In genomic region chr10:80453601-80454000, GRCm38 (mm10) we compare ENCODE assay signal across 38 mouse cellular contexts. TPM values are rescaled to one million over a fixed set of nuclear protein-coding genes. Genes with fewer than 3 reads are reported as not detected.
A peak's percentile ranks its signal among the peaks of the same experiment; 100 is the strongest.
DNase-seq lines count a peak whose midpoint lies in the region; ATAC-seq and TF ChIP-seq lines count a peak whose summit lies in the region.
"Had no signal": no experiment of that assay in that cellular context is flagged by ENCODE, and none has a peak within 500 bp of the region (broad histone marks: within the 10 kb centered on the region; RNA-seq: fewer than 3 reads in every experiment).

No protein-coding gene starts in this region.

- 29% methylated on average over 10 of the region's 10 CpGs for WGBS in heart, embryonic 13.5 days
- WGBS in liver, postnatal 0 days (ENCODE audit: insufficient replicate concordance), result 66% methylated on average over 10 of the region's 10 CpGs
- WGBS in liver, embryonic 13.5 days (ENCODE audit: insufficient replicate concordance), result 52% methylated on average over 10 of the region's 10 CpGs

- no peak for TF ChIP-seq CTCF in liver, postnatal 0 days (IDR thresholded peaks at IDR 0.05; ENCODE audit: low read depth)

- ATAC-seq in heart, embryonic 13.5 days (ENCODE audit: extremely low read depth, insufficient number of reproducible peaks, low FRiP score, low TSS enrichment), result no peak
- no peak for ATAC-seq in liver, postnatal 0 days
- peak; percentile 49 for ATAC-seq in liver, embryonic 13.5 days (ENCODE audit: low read depth)
- ATAC-seq: hindbrain, embryonic 16.5 days; intestine, embryonic 15.5 days had no signal

- H3K4me3 ChIP-seq in heart, embryonic 13.5 days, result no peak overlapping the region
- H3K4me3 ChIP-seq in liver, postnatal 0 days (ENCODE audit: low read depth, low read length), result no peak overlapping the region
- no peak overlapping the region for H3K4me3 ChIP-seq in liver, embryonic 13.5 days (replicated peaks)
- H3K4me3 ChIP-seq: embryonic facial prominence, embryonic 13.5 days; erythroblast, embryonic 14.5 days; forebrain, embryonic 12.5 days; intestine, embryonic 15.5 days; limb, embryonic 12.5 days; liver, embryonic 15.5 days; lung, embryonic 15.5 days; myocyte; neural tube, embryonic 12.5 days had no signal

- peak overlapping the region; percentile 5; the same call in 1 of the 2 replicates for H3K9ac ChIP-seq in heart, embryonic 13.5 days
- H3K9ac ChIP-seq in liver, postnatal 0 days (replicated peaks), result no peak overlapping the region
- H3K9ac ChIP-seq in liver, embryonic 13.5 days, result peak overlapping the region; percentile 22; the same call in 1 of the 2 replicates
- H3K9ac ChIP-seq: embryonic facial prominence, embryonic 13.5 days; forebrain, embryonic 12.5 days; intestine, embryonic 15.5 days; limb, embryonic 12.5 days; liver, embryonic 15.5 days; lung, embryonic 15.5 days; neural tube, embryonic 12.5 days had no signal

- 0 out of 2 replicates have a peak, but pooled peaks cover 5% of the 10 kb centered on the region for H3K4me1 ChIP-seq in heart, embryonic 13.5 days
- H3K4me1 ChIP-seq in liver, postnatal 0 days (ENCODE audit: insufficient read depth), result no peaks in the 10 kb centered on the region
- peaks cover 34% of the 10 kb centered on the region for H3K4me1 ChIP-seq in liver, embryonic 13.5 days (replicated peaks)
- H3K4me1 ChIP-seq: forebrain, embryonic 12.5 days; lung, embryonic 15.5 days; neural tube, embryonic 12.5 days had no signal

- H3K9me3 ChIP-seq in heart, embryonic 13.5 days, result peaks cover 2% of the 10 kb centered on the region; the same call in 1 of the 2 replicates
- no peaks in the 10 kb centered on the region for H3K9me3 ChIP-seq in liver, postnatal 0 days (ENCODE audit: low read length)
- no peaks in the 10 kb centered on the region for H3K9me3 ChIP-seq in liver, embryonic 13.5 days (replicated peaks)
- H3K9me3 ChIP-seq: embryonic facial prominence, embryonic 13.5 days; forebrain, embryonic 12.5 days; intestine, embryonic 15.5 days; limb, embryonic 12.5 days; liver, embryonic 15.5 days; lung, embryonic 15.5 days; neural tube, embryonic 12.5 days had no signal

- no peaks in the 10 kb centered on the region for H3K36me3 ChIP-seq in heart, embryonic 13.5 days
- no peaks in the 10 kb centered on the region for H3K36me3 ChIP-seq in liver, postnatal 0 days (replicated peaks; ENCODE audit: insufficient read depth, low read length)
- H3K36me3 ChIP-seq in liver, embryonic 13.5 days, result no peaks in the 10 kb centered on the region
- H3K36me3 ChIP-seq: embryonic facial prominence, embryonic 13.5 days; forebrain, embryonic 12.5 days; intestine, embryonic 15.5 days; limb, embryonic 12.5 days; liver, embryonic 15.5 days; lung, embryonic 15.5 days; neural tube, embryonic 12.5 days had no signal

- no peak for DNase-seq in heart, postnatal 10 days
- DNase-seq in liver, result peak; percentile 36
- no peak for DNase-seq in liver, postnatal 0 days
- DNase-seq in liver, embryonic 13.5 days, result peak; percentile 39
- DNase-seq in adrenal gland, adult 18-20 months (ENCODE audit: low spot score in 2 of 2), result no peak
- DNase-seq in thymus, postnatal 0 days (ENCODE audit: low spot score), result no peak
- DNase-seq: adrenal gland, adult 2 months; adrenal gland, postnatal 36 days; B cell, adult 2 months; cerebellum, adult 18-20 months; cerebellum, postnatal 10 days; gastrocnemius, postnatal 14 days; heart, postnatal 36 days; kidney, adult 8-10 months; kidney, postnatal 14 days; layer of hippocampus, adult 9-11 months; right cerebral cortex, adult 18-20 months; right cerebral cortex, postnatal 4 days; thymus, adult 2 months had no signal

- intact Hi-C loops in heart, postnatal 10 days (cut with DNase I), result no loop called here

- H3K27me3 ChIP-seq in heart, embryonic 13.5 days (replicated peaks), result peaks cover 39% of the 10 kb centered on the region
- H3K27me3 ChIP-seq in liver, postnatal 0 days (ENCODE audit: insufficient read depth, low read length), result peaks cover 7% of the 10 kb centered on the region; the same call in 1 of the 2 replicates
- H3K27me3 ChIP-seq in liver, embryonic 13.5 days, result peaks cover 39% of the 10 kb centered on the region

- H3K27ac ChIP-seq in heart, embryonic 13.5 days (replicated peaks), result no peak overlapping the region
- H3K27ac ChIP-seq in liver, postnatal 0 days (ENCODE audit: low read depth), result no peak overlapping the region
- H3K27ac ChIP-seq in liver, embryonic 13.5 days, result no peak overlapping the region
- H3K27ac ChIP-seq: embryonic facial prominence, embryonic 13.5 days; forebrain, embryonic 12.5 days; intestine, embryonic 15.5 days; limb, embryonic 12.5 days; liver, embryonic 15.5 days; lung, embryonic 15.5 days; neural tube, embryonic 12.5 days had no signal

- no peak for TF ChIP-seq EP300 in liver, postnatal 0 days (IDR thresholded peaks at IDR 0.05; ENCODE audit: low read depth)

- H3K4me2 ChIP-seq in heart, embryonic 13.5 days, result peak overlapping the region; percentile 20; the same call in 1 of the 2 replicates
- no peak overlapping the region for H3K4me2 ChIP-seq in liver, postnatal 0 days (ENCODE audit: low read depth, low read length)
- H3K4me2 ChIP-seq in liver, embryonic 13.5 days, result no peak overlapping the region
- H3K4me2 ChIP-seq: embryonic facial prominence, embryonic 13.5 days; forebrain, embryonic 12.5 days; intestine, embryonic 15.5 days; limb, embryonic 12.5 days; liver, embryonic 15.5 days; lung, embryonic 15.5 days; midbrain, embryonic 11.5 days; neural tube, embryonic 12.5 days had no signal

RNA-seq across cellular contexts. Expression of gene Tcf3, which starts 20.2 kb away (rescaled TPM):
- polyA plus RNA-seq in heart, embryonic 13.5 days (2015; fragmentation: Nextera tagmentation; extraction: Ambion mirVana), result 55.9 and 57.6 TPM in 2 replicates
- 10 to 100 TPM; 40.3 to 51.8 TPM for total RNA-seq in heart, postnatal 10 days (2021)
- 28.2 and 29.5 TPM in 2 replicates for polyA plus RNA-seq in liver, postnatal 0 days (2015; fragmentation: Nextera tagmentation; extraction: Ambion mirVana)
- polyA plus RNA-seq in liver, embryonic 13.5 days (2015; fragmentation: Nextera tagmentation; extraction: Ambion mirVana), result 55.2 and 56.2 TPM in 2 replicates
- 10 to 100 TPM; 32.9 to 44.2 TPM for total RNA-seq in adrenal gland, adult 18-20 months (2021)
- 89.7 and 96.8 TPM in 2 replicates for polyA plus RNA-seq in thymus, postnatal 0 days (2015; fragmentation: Nextera tagmentation; extraction: Ambion mirVana)

RNA-seq across cellular contexts. Expression of gene Onecut3, which starts 41.0 kb away (rescaled TPM):
- not detected in 2 replicates for polyA plus RNA-seq in heart, embryonic 13.5 days (2015; fragmentation: Nextera tagmentation; extraction: Ambion mirVana)
- not detected for total RNA-seq in heart, postnatal 10 days (2021)
- not detected in 2 replicates for polyA plus RNA-seq in liver, postnatal 0 days (2015; fragmentation: Nextera tagmentation; extraction: Ambion mirVana)
- polyA plus RNA-seq in liver, embryonic 13.5 days (2015; fragmentation: Nextera tagmentation; extraction: Ambion mirVana), result 0.02 TPM in 1 of 2 replicates, not detected in the other
- not detected for total RNA-seq in adrenal gland, adult 18-20 months (2021)
- not detected in 2 replicates for polyA plus RNA-seq in thymus, postnatal 0 days (2015; fragmentation: Nextera tagmentation; extraction: Ambion mirVana)
- total RNA-seq: adrenal gland, adult 2 months; adrenal gland, postnatal 36 days; common myeloid progenitor, adult 5-6 weeks; gastrocnemius, postnatal 14 days; granulocyte monocyte progenitor cell, adult 5-6 weeks; heart, postnatal 36 days; left cerebral cortex, postnatal 10 days; megakaryocyte progenitor cell, adult 5-6 weeks had no signal
- polyA plus RNA-seq: adrenal gland, adult 2 months; embryonic facial prominence, embryonic 13.5 days; erythroblast, embryonic 14.5 days; heart, embryonic 14.5 days; limb, embryonic 12.5 days; liver, embryonic 15.5 days; lung, embryonic 15.5 days; myocyte; spleen, adult 2 months; urinary bladder, adult 2 months had no signal

RNA-seq across cellular contexts. Expression of gene Uqcr11, which starts 47.0 kb away (rescaled TPM):
- polyA plus RNA-seq in heart, embryonic 13.5 days (2015; fragmentation: Nextera tagmentation; extraction: Ambion mirVana), result 1,246 and 1,505 TPM in 2 replicates
- total RNA-seq in heart, postnatal 10 days (2021), result 1,000 to 10,000 TPM; 1,658 to 1,691 TPM
- 753 and 771 TPM in 2 replicates for polyA plus RNA-seq in liver, postnatal 0 days (2015; fragmentation: Nextera tagmentation; extraction: Ambion mirVana)
- 474 and 603 TPM in 2 replicates for polyA plus RNA-seq in liver, embryonic 13.5 days (2015; fragmentation: Nextera tagmentation; extraction: Ambion mirVana)
- 1,000 to 10,000 TPM in 1 of 2 experiments, 100 to 1,000 TPM in 1; 797 to 1,071 TPM for total RNA-seq in adrenal gland, adult 18-20 months (2021)
- polyA plus RNA-seq in thymus, postnatal 0 days (2015; fragmentation: Nextera tagmentation; extraction: Ambion mirVana), result 635 and 689 TPM in 2 replicates

RNA-seq across cellular contexts. Expression of gene Mbd3, which starts 54.3 kb away (rescaled TPM):
- polyA plus RNA-seq in heart, embryonic 13.5 days (2015; fragmentation: Nextera tagmentation; extraction: Ambion mirVana), result 170 and 182 TPM in 2 replicates
- 100 to 1,000 TPM; 102 to 105 TPM for total RNA-seq in heart, postnatal 10 days (2021)
- 33.4 and 33.5 TPM in 2 replicates for polyA plus RNA-seq in liver, postnatal 0 days (2015; fragmentation: Nextera tagmentation; extraction: Ambion mirVana)
- polyA plus RNA-seq in liver, embryonic 13.5 days (2015; fragmentation: Nextera tagmentation; extraction: Ambion mirVana), result 81.2 and 87.4 TPM in 2 replicates
- total RNA-seq in adrenal gland, adult 18-20 months (2021), result 100 to 1,000 TPM; 137 to 157 TPM
- polyA plus RNA-seq in thymus, postnatal 0 days (2015; fragmentation: Nextera tagmentation; extraction: Ambion mirVana), result 151 and 166 TPM in 2 replicates

Comparison
In these comparisons a context has a peak if more than half of its experiments do, and no peak if none do; other contexts are left out.
1. DNase-seq: peak in liver (single experiment) and liver, embryonic 13.5 days (single experiment); none in heart, postnatal 10 days (0 of 2), liver, postnatal 0 days (single experiment), adrenal gland, adult 18-20 months (0 of 2) and thymus, postnatal 0 days (single experiment).